Mouse (Mus musculus) neural tube, embryonic 12.5 days (tissue): Measurements from ENCODE around the gene St3gal3. TPM values are rescaled to one million over a fixed set of nuclear protein-coding genes. Genes with fewer than 3 reads are reported as not detected.

Experiments used
- ATAC-seq: fragments of 200-750 bp; cut with Nextera tagmentation; 2 replicates; pipeline ENCODE4 v1.8.0; 2017; ENCODE audit warnings: low read depth, mild to moderate bottlenecking, moderate TSS enrichment, moderate library complexity; ENCODE audit not compliant: low FRiP score
- H3K27ac ChIP-seq: fragments of 300-500 bp; sonication (generic); 2 replicates; pipeline ENCODE4 v1.5.1; 2016
- H3K27me3 ChIP-seq: fragments of 300-500 bp; sonication (generic); replicated peaks from 2 replicates; pipeline ENCODE4 v1.6.1; 2016; ENCODE audit warnings: mild to moderate bottlenecking
- H3K36me3 ChIP-seq: fragments of 300-500 bp; sonication (generic); 2 replicates; pipeline ENCODE4 v1.6.1; 2016; ENCODE audit warnings: mild to moderate bottlenecking
- H3K4me1 ChIP-seq: fragments of 300-500 bp; sonication (generic); 2 replicates; pipeline ENCODE4 v1.6.1; 2016
- H3K4me2 ChIP-seq: fragments of 300-500 bp; sonication (generic); replicated peaks from 2 replicates; pipeline ENCODE4 v1.6.1; 2016; ENCODE audit warnings: mild to moderate bottlenecking
- H3K4me3 ChIP-seq: fragments of 300-500 bp; sonication (generic); 2 replicates; pipeline ENCODE4 v1.5.1; 2016
- H3K9ac ChIP-seq: fragments of 300-500 bp; sonication (generic); 2 replicates; pipeline ENCODE4 v1.6.1; 2016; ENCODE audit warnings: mild to moderate bottlenecking
- H3K9me3 ChIP-seq: fragments of 300-500 bp; sonication (generic); 2 replicates; pipeline ENCODE4 v1.6.1; 2016; ENCODE audit warnings: mild to moderate bottlenecking
- WGBS: fragments of 180-500 bp; shearing (Covaris S2); methylation state at CpG from one replicate; pipeline ENCODE4 v1.1.7; 2016; 5-methylcytosine and 5-hydroxymethylcytosine counted together
- polyA plus RNA-seq: library from polyadenylated mRNA; unstranded; fragments of >200 nt; fragmentation: Nextera tagmentation; extraction: Ambion mirVana; gene quantifications from 2 replicates; pipeline ENCODE4 v1.2.1, GENCODE M21; 2016

Gene St3gal3
- polyA plus RNA-seq, 1 experiment from 2014 or later: 9.4 TPM

- no peak overlapping the region for H3K9ac ChIP-seq
- ATAC-seq: no peak
- H3K36me3 ChIP-seq: no peaks in the 10 kb centered on the region
- H3K27me3 ChIP-seq: no peaks in the 10 kb centered on the region
- no peak overlapping the region for H3K4me2 ChIP-seq
- WGBS: 90% methylated on average over 3 of the region's 3 CpGs
- H3K9me3 ChIP-seq: no peaks in the 10 kb centered on the region
- no peak overlapping the region for H3K27ac ChIP-seq
- H3K4me3 ChIP-seq: no peak overlapping the region
- H3K4me1 ChIP-seq: no peaks in the 10 kb centered on the region
Observed at GRCm38 (mm10) chr4:117984206-117984605, 150.5 kb downstream of the St3gal3 start.

GRCm38 (mm10) chr4:117982706-117983105, 152.0 kb downstream of the St3gal3 start:
- H3K9me3 ChIP-seq: no peaks in the 10 kb centered on the region
- H3K36me3 ChIP-seq: no peaks in the 10 kb centered on the region
- no peak overlapping the region for H3K4me3 ChIP-seq
- H3K4me1 ChIP-seq: no peaks in the 10 kb centered on the region
- H3K27me3 ChIP-seq: no peaks in the 10 kb centered on the region
- no peak for ATAC-seq
- 84% methylated on average over 7 of the region's 7 CpGs for WGBS
- no peak overlapping the region for H3K9ac ChIP-seq
- H3K4me2 ChIP-seq: no peak overlapping the region
- no peak overlapping the region for H3K27ac ChIP-seq

- Histone ChIP-seq H3K27me3 (no peaks in the 10 kb centered on the region), H3K4me3 (no peak overlapping the region), H3K9ac (no peak overlapping the region), H3K36me3 (no peaks in the 10 kb centered on the region), H3K27ac (no peak overlapping the region), H3K9me3 (no peaks in the 10 kb centered on the region), H3K4me2 (no peak overlapping the region), H3K4me1 (no peaks in the 10 kb centered on the region; the same call in 1 of the 2 replicates)
- no peak for ATAC-seq
- WGBS: 67% methylated on average over 4 of the region's 5 CpGs
Observed at GRCm38 (mm10) chr4:117981518-117981917, 153.2 kb downstream of the St3gal3 start.

GRCm38 (mm10) chr4:117980161-117980560, 154.6 kb downstream of the St3gal3 start:
- no peak overlapping the region for H3K4me2 ChIP-seq
- no peak overlapping the region for H3K9ac ChIP-seq
- H3K36me3 ChIP-seq: no peaks in the 10 kb centered on the region
- ATAC-seq: no peak
- no peaks in the 10 kb centered on the region for H3K27me3 ChIP-seq
- no peaks in the 10 kb centered on the region for H3K9me3 ChIP-seq
- H3K27ac ChIP-seq: no peak overlapping the region
- H3K4me3 ChIP-seq: no peak overlapping the region
- peaks cover 2% of the 10 kb centered on the region; the same call in 1 of the 2 replicates for H3K4me1 ChIP-seq
- WGBS: 93% methylated on average over 4 of the region's 4 CpGs

GRCm38 (mm10) chr4:117979181-117979580, 155.5 kb downstream of the St3gal3 start:
- Histone ChIP-seq H3K4me1 (peaks cover 6% of the 10 kb centered on the region; the same call in 1 of the 2 replicates), H3K27ac (no peak overlapping the region), H3K36me3 (no peaks in the 10 kb centered on the region), H3K27me3 (no peaks in the 10 kb centered on the region), H3K4me3 (no peak overlapping the region), H3K9ac (no peak overlapping the region), H3K9me3 (no peaks in the 10 kb centered on the region), H3K4me2 (no peak overlapping the region)
- no peak for ATAC-seq
- WGBS: 91% methylated on average over 4 of the region's 4 CpGs

- no peak overlapping the region for H3K9ac ChIP-seq
- H3K4me3 ChIP-seq: no peak overlapping the region
- H3K27ac ChIP-seq: no peak overlapping the region
- no peaks in the 10 kb centered on the region for H3K36me3 ChIP-seq
- no peak for ATAC-seq
- H3K9me3 ChIP-seq: no peaks in the 10 kb centered on the region
- 97% methylated on average over 9 of the region's 9 CpGs for WGBS
- H3K4me1 ChIP-seq: peaks cover 6% of the 10 kb centered on the region; the same call in 1 of the 2 replicates
- no peak overlapping the region for H3K4me2 ChIP-seq
- H3K27me3 ChIP-seq: no peaks in the 10 kb centered on the region
Observed at GRCm38 (mm10) chr4:117978282-117978681, 156.4 kb downstream of the St3gal3 start.

- no peak for ATAC-seq
- WGBS: 86% methylated on average over 11 of the region's 11 CpGs
- no peak overlapping the region for H3K9ac ChIP-seq
- no peaks in the 10 kb centered on the region for H3K36me3 ChIP-seq
- H3K9me3 ChIP-seq: no peaks in the 10 kb centered on the region
- H3K27ac ChIP-seq: no peak overlapping the region
- H3K4me1 ChIP-seq: peaks cover 6% of the 10 kb centered on the region; the same call in 1 of the 2 replicates
- no peak overlapping the region for H3K4me3 ChIP-seq
- no peak overlapping the region for H3K4me2 ChIP-seq
- no peaks in the 10 kb centered on the region for H3K27me3 ChIP-seq
Observed at GRCm38 (mm10) chr4:117977841-117978240, 156.9 kb downstream of the St3gal3 start.

- Histone ChIP-seq H3K4me1 (peaks cover 6% of the 10 kb centered on the region; the same call in 1 of the 2 replicates), H3K36me3 (no peaks in the 10 kb centered on the region), H3K4me3 (no peak overlapping the region), H3K9ac (no peak overlapping the region), H3K27me3 (no peaks in the 10 kb centered on the region), H3K9me3 (no peaks in the 10 kb centered on the region), H3K4me2 (no peak overlapping the region), H3K27ac (no peak overlapping the region)
- ATAC-seq: no peak
- 90% methylated on average over 9 of the region's 9 CpGs for WGBS
Observed at GRCm38 (mm10) chr4:117977371-117977770, 157.3 kb downstream of the St3gal3 start.

- Histone ChIP-seq H3K9me3 (no peaks in the 10 kb centered on the region), H3K9ac (no peak overlapping the region), H3K4me3 (no peak overlapping the region), H3K27ac (no peak overlapping the region), H3K27me3 (no peaks in the 10 kb centered on the region), H3K4me2 (no peak overlapping the region), H3K4me1 (peaks cover 6% of the 10 kb centered on the region; the same call in 1 of the 2 replicates), H3K36me3 (no peaks in the 10 kb centered on the region)
- WGBS: 83% methylated on average over 1 of the region's 1 CpGs
- ATAC-seq: no peak
Observed at GRCm38 (mm10) chr4:117975820-117976219, 158.9 kb downstream of the St3gal3 start.

- H3K27me3 ChIP-seq: no peaks in the 10 kb centered on the region
- ATAC-seq: no peak
- WGBS: 72% methylated on average over 5 of the region's 5 CpGs
Observed at GRCm38 (mm10) chr4:117974719-117975118, 160.0 kb downstream of the St3gal3 start.

GRCm38 (mm10) chr4:117972999-117973398, 161.7 kb downstream of the St3gal3 start:
- Histone ChIP-seq H3K36me3 (no peaks in the 10 kb centered on the region), H3K4me3 (no peak overlapping the region), H3K27ac (no peak overlapping the region), H3K27me3 (no peaks in the 10 kb centered on the region), H3K9ac (no peak overlapping the region), H3K4me1 (peaks cover 6% of the 10 kb centered on the region; the same call in 1 of the 2 replicates), H3K9me3 (no peaks in the 10 kb centered on the region), H3K4me2 (no peak overlapping the region)
- ATAC-seq: no peak
- 59% methylated on average over 10 of the region's 10 CpGs for WGBS

More at GRCm38 (mm10) chr4:117974719-117975118, 160.0 kb downstream of the St3gal3 start:
- no peaks in the 10 kb centered on the region for H3K9me3 ChIP-seq
- H3K4me1 ChIP-seq: peaks cover 6% of the 10 kb centered on the region; the same call in 1 of the 2 replicates
- no peak overlapping the region for H3K4me3 ChIP-seq
- H3K4me2 ChIP-seq: no peak overlapping the region
- no peaks in the 10 kb centered on the region for H3K36me3 ChIP-seq
- H3K27ac ChIP-seq: no peak overlapping the region
- no peak overlapping the region for H3K9ac ChIP-seq

GRCm38 (mm10) chr4:117964346-117965025, 170.2 kb downstream of the St3gal3 start:
- Histone ChIP-seq H3K36me3 (0 out of 2 replicates have a peak, but pooled peaks cover 3% of the 10 kb centered on the region), H3K4me3 (no peak overlapping the region), H3K27ac (no peak overlapping the region), H3K9me3 (no peaks in the 10 kb centered on the region), H3K27me3 (no peaks in the 10 kb centered on the region), H3K4me1 (no peaks in the 10 kb centered on the region), H3K9ac (no peak overlapping the region), H3K4me2 (no peak overlapping the region)
- 85% methylated on average over 14 of the region's 14 CpGs for WGBS
- ATAC-seq: no peak

- peaks cover 19% of the 10 kb centered on the region for H3K36me3 ChIP-seq
- 57% methylated on average over 4 of the region's 4 CpGs for WGBS
- peaks cover 3% of the 10 kb centered on the region; the same call in 1 of the 2 replicates for H3K4me1 ChIP-seq
- H3K27ac ChIP-seq: no peak overlapping the region
- no peak overlapping the region for H3K4me3 ChIP-seq
- no peak overlapping the region for H3K9ac ChIP-seq
- no peak for ATAC-seq
- no peak overlapping the region for H3K4me2 ChIP-seq
- 0 out of 2 replicates have a peak, but pooled peaks cover under 1% of the 10 kb centered on the region for H3K9me3 ChIP-seq
- no peaks in the 10 kb centered on the region for H3K27me3 ChIP-seq
Observed at GRCm38 (mm10) chr4:117957492-117957891, 177.2 kb downstream of the St3gal3 start.
